ENCODE assay signal across 15 mouse cellular contexts in the genomic region with DNA sequence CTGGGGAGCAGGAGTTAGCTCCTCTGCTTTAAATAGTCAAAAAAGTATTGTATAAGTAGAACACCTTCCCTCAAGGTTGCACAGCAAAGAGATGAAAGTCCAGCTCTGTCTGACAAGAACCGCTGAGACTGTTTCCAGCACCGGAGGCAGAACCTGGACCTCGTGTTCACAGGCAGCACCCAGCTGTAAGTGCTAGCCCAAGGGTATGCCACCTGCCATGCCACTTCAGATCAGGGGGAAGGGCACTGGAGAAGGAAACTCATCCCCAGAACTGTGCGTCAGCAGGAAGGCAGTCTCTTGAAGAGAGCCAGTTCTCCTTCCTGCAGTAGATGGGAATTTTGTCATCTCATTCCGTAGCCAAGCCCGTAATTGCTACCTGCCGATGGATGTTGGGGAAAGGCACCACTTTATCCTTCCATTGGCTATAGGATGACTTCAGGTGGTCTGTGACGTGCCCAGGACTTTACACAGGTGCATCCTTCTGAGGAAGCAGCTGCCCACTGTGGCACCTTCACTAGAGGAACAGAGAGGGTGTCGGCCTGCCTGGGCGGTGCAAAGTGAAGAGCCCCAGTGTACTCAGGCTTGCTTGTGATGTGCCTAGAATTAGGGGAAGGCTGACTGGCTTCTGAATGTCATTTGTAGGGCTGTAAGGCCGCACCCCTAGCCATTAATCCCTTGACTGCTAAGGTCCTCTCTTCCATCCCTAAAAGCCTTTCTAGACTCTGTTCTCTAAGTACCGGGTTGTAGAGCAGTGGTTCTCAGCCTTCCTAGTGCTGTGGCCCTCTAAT.
DNase-seq lines count a peak whose midpoint lies in the region; TF ChIP-seq lines count a peak whose summit lies in the region.
"Had no signal": no experiment of that assay in that cellular context is flagged by ENCODE, and none has a peak within 500 bp of the region (broad histone marks: within the 10 kb centered on the region; RNA-seq: fewer than 3 reads in every experiment).

No protein-coding gene starts in this region.

- DNase-seq in heart, adult 11 months = peak; percentile 91
- DNase-seq in heart, postnatal 4 days = no peak
- peak; percentile 52 to 64 for DNase-seq in lung, adult 18-20 months
- DNase-seq in lung, postnatal 14 days = no peak
- DNase-seq in brain, adult 2 months (ENCODE audit: low read depth, low spot score) = peak; percentile 66
- no peak for DNase-seq in urinary bladder, adult 18-20 months (ENCODE audit: low spot score in 2 of 2)
- no peak for DNase-seq in limb, embryonic 10.5 days (ENCODE audit: low spot score)
- DNase-seq: adrenal gland, adult 8-10 months; embryo, embryonic 11 days had no signal

- no peaks in the 10 kb centered on the region for H3K9me3 ChIP-seq in limb, embryonic 10.5 days (replicated peaks)
- H3K9me3 ChIP-seq: hindbrain, embryonic 12.5 days; midbrain, embryonic 13.5 days; neural tube, embryonic 12.5 days had no signal

- TF ChIP-seq CTCF in olfactory bulb, adult 2 months (IDR thresholded peaks at IDR 0.05; ENCODE audit: insufficient read depth, low read depth, low read length) = no peak

- H3K4me1 ChIP-seq in olfactory bulb, adult 2 months (ENCODE audit: control insufficient read depth, insufficient read depth, low read length) = peaks cover 30% of the 10 kb centered on the region
- H3K4me1 ChIP-seq in limb, embryonic 10.5 days = peaks cover 4% of the 10 kb centered on the region; the same call in 1 of the 2 replicates
- H3K4me1 ChIP-seq: hindbrain, embryonic 12.5 days; midbrain, embryonic 13.5 days; neural tube, embryonic 12.5 days had no signal

- 60% methylated on average over 12 of the region's 12 CpGs for WGBS in olfactory bulb, adult 2 months
- 91% methylated on average over 12 of the region's 12 CpGs for WGBS in limb, embryonic 10.5 days

- TF ChIP-seq POLR2A in olfactory bulb, adult 2 months (IDR thresholded peaks at IDR 0.05; ENCODE audit: insufficient read depth, low read depth, low read length) = no peak

- H3K27ac ChIP-seq in olfactory bulb, adult 2 months (ENCODE audit: insufficient read depth, low read depth, low read length) = peak overlapping the region; percentile 89
- H3K27ac ChIP-seq in limb, embryonic 10.5 days = no peak overlapping the region
- H3K27ac ChIP-seq: hindbrain, embryonic 12.5 days; midbrain, embryonic 13.5 days; neural tube, embryonic 12.5 days had no signal

- H3K4me3 ChIP-seq in olfactory bulb, adult 2 months (ENCODE audit: insufficient read depth, low read depth, low read length) = no peak overlapping the region
- no peak overlapping the region for H3K4me3 ChIP-seq in limb, embryonic 10.5 days
- H3K4me3 ChIP-seq: erythroblast, embryonic 14.5 days; hindbrain, embryonic 12.5 days; midbrain, embryonic 13.5 days; neural tube, embryonic 12.5 days had no signal

- H3K36me3 ChIP-seq in limb, embryonic 10.5 days = no peaks in the 10 kb centered on the region
- H3K36me3 ChIP-seq: hindbrain, embryonic 12.5 days; midbrain, embryonic 13.5 days; neural tube, embryonic 12.5 days had no signal

- H3K27me3 ChIP-seq in limb, embryonic 10.5 days (ENCODE audit: low read depth, poor library complexity, severe bottlenecking) = no peaks in the 10 kb centered on the region
- H3K27me3 ChIP-seq: hindbrain, embryonic 12.5 days; midbrain, embryonic 13.5 days; neural tube, embryonic 12.5 days; Patski had no signal

Comparison
In these comparisons a context has a peak if more than half of its experiments do, and no peak if none do; other contexts are left out.
1. DNase-seq: peak in heart, adult 11 months (single experiment), lung, adult 18-20 months (2 of 2) and brain, adult 2 months (single experiment); none in heart, postnatal 4 days (single experiment), lung, postnatal 14 days (single experiment), urinary bladder, adult 18-20 months (0 of 2) and limb, embryonic 10.5 days (single experiment).